Mouse (Mus musculus): ENCODE data around the gene 1700069L16Rik.
A peak's percentile ranks its signal among the peaks of the same experiment; 100 is the strongest.

Gene 1700069L16Rik

DNA sequence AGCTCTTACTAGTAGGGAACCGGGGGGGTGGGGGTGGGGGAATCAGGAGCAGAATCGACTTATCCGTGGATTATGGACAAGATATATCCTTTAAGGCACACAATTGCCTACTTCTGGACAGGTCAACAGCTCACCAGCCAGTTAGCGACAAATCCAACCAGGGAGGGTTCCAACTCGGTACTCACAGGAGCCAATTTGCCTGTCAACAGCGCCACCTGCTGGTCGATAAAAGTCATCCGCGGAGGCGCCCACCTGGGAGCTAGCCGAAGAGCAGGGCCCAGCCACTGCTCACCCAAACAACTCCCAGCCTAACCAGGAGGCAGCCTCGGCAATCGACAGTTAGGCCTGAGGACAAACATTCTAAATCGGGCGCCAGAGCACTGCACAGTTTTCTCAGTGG lies at the start of gene 1700069L16Rik:
Gene 1700069L16Rik (minus strand): TSS at position 327 of the 400 bp plus-strand sequence.
- TF ChIP-seq GATA4 (IDR thresholded peaks at IDR 0.05; ENCODE audit: insufficient replicate concordance, low read length): no peak

DNA sequence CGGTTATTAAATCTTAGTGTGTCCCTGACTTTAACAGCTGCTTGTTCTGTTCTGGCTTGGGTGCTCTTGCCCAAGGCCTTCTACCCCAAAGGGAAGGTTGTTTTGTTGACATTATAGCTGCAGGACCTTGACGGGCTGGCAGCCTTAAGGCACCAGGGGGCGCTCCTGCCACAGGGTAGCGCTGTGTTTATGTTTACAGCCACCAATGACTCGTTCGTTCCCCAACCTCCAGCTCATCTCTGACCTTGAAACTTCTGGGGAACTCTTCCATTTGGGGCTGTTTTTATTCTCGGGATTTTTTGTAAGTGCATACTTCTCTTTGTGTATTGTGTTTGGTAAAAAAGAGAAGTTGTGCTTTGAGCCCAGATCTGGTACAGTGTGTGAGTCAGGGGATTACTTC lies 49.1 kb upstream of the 1700069L16Rik start:
- no peak for TF ChIP-seq GATA4 (IDR thresholded peaks at IDR 0.05; ENCODE audit: insufficient replicate concordance, low read length)

DNA sequence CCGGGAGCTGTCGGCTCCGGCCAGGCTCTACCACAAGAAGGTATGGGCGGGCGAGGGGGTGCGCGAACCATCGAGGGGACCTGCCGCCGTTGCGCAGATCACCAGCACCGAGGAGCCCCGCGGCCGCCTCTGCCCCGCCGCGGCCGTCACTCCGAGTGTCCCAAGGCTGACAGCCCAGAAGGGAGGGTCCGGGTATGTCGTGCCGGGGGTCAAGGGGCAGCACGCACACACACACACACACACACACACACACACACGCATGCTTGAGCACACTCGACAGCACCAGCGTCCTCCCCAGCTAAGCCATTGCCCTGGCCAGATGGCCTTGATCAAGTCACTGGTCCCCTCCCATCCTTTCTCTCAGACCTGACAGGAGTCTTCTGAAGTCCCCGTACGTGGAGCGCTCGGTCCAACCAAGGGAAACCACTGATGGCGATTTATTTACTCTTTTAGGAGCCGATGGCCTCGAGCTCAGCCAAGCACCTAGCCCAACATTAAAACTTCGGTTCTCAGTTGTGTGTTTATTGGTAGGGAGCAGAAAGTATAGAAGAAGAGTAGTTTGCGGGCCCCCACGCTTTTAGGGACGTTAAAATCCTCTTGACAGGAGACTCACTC lies 48.4 kb upstream of the 1700069L16Rik start:
- no peak for TF ChIP-seq GATA4 (IDR thresholded peaks at IDR 0.05; ENCODE audit: insufficient replicate concordance, low read length)

DNA sequence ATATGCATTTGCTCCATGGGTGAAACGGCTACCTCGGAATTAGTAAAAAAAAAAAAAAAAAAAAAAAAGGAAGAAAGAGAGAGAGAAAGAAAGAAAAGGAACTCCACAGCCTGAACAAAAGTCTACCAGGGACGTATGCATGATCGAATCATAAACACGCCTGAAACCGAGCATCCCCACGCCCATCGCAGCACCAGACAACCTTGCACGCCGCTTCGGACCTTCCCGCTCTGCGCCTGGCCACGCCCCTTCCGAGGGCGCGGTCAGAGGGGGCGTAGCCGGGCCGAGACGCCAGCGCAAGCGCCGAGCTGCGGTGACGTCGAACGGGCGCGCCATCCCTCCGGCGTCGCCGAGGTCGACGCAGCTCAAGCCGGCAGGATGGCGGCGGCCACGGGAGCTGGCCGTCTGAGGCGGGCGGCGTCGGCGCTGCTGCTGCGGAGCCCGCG lies 47.9 kb upstream of the 1700069L16Rik start, which contains the start of the genes Sart3 and Iscu:
Gene Sart3 (minus strand): TSS at position 61 of the 446 bp plus-strand sequence.
Gene Iscu (plus strand): TSS at position 299 of the 446 bp plus-strand sequence.
- peak; percentile 14; the same call in 1 of the 2 replicates for TF ChIP-seq GATA4 (IDR thresholded peaks at IDR 0.05; ENCODE audit: insufficient replicate concordance, low read length)

DNA sequence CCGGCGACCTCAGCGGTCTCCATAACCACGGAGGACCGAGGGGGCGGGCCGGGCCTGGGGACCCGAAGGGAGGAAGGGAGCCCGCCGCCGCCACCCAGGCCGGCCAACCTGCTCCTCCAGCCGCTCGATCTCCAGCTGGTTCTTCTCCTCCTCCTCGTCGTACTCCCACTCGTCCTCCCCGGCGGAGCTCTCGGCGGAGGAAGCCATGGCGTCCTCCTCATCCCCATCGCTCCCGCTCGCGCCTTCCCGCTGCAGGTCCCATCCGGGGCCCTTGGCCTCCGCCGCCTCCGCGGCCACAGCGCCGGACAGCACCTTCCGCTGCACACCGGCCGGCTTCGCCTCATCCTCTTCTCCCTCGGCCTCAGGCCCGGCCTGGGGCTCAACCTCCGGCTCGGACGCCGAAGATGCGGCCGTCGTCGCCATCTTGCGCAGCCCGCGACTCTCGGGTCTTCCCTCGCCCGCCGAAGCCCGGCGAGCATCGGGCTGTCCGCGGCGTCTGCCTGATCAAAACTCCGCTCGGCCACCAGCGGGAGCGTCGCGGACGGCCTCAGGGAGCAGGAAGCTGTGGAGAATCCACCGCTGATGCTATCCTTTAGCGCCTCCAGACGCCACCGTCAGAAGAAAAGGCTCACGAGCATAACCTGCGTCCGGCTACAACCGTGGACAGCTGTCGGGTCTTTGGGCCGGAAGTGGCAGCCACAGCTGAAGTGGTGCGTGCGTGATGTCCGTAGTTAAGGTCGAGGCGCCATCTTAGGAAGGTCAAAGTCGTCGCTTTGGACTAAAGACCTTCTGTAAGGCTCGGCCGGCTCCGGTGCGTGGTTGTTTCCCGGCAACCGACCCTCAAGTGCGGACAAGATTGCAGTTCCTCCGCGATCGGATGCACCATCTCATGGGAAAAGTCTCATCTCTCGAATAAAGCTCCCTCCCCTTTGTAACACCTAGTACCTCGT lies 46.9 kb upstream of the 1700069L16Rik start:
- no peak for TF ChIP-seq GATA4 (IDR thresholded peaks at IDR 0.05; ENCODE audit: insufficient replicate concordance, low read length)

DNA sequence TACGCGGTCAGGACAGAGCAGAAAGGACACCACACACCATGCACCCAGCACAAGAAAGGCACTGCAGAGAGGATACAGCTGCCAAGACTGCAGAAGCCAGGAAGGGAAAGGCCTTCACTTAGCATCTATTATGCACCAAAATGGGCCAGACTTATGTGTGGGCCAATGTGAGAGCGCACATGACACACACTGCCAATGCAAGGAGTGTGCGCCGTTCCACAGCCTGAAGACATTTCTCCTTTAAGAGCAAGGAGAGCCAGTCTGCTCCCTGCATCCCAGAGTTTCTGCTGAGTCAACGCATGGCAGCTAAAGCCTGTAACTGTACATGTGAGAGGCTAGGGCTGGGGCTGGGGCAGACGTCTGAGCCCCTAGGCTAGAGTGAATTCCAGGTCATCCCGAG lies 44.2 kb upstream of the 1700069L16Rik start:
- no peak for TF ChIP-seq GATA4 (IDR thresholded peaks at IDR 0.05; ENCODE audit: insufficient replicate concordance, low read length)

DNA sequence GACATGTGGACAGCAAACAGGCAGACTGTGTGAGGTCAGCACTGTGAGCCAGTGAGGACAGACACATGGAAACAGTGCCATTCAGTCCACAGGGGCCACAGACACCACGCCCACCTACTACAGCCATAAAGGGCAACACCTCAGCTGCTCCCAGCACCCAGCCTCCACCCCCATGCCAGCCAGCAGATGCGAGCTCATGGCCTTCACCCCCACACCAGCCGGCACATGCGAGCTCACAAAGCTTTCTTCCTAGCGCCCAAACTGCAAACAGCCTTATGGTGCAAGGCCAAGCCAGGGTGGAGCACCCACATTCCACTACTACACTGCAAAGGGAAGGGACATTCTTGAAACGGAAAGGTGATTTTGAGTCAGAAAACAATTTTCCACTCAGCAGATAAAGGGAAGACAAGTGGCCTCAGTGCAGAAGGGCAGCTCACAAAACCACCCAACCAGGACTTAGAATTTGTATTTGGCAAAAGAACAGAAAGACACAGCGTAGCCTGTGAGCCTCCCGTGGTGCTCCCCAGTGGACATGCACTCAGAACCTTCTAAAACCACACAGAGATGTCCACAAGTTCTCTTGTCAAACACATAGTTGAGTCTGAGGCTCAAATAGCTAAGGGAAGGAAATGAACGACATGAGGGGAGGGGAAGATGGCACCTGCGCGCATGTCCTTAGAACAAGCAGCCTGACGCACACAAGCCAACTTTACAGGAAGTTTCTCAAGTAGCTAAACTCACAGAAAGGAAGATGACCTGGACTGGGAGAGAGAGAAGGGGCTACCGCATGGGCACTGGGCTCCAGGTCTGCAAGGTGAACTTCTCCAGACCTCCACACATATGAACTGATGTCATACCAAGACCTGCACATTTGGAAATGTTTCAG lies 41.3 kb upstream of the 1700069L16Rik start:
- TF ChIP-seq GATA4 (IDR thresholded peaks at IDR 0.05; ENCODE audit: insufficient replicate concordance, low read length): no peak

DNA sequence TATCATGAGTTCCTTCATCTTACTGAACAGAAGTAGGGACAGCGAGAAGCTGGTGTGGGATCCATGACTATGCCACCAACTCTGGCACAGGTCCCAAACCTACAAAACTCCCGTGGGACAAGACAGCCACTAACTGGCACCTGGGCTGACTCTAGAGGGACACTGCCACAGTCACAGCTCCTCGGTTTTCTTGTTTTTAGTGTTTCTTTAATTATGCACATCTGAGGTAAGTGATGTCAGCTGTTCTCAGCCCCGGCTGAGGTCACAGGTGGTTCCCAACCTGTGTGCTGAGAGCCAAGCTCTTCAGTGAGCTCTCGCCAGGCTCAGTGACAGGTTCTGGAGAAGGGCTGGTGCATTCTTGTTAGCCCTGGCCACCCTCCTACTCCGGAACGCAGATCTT lies 39.9 kb upstream of the 1700069L16Rik start:
- TF ChIP-seq GATA4 (IDR thresholded peaks at IDR 0.05; ENCODE audit: insufficient replicate concordance, low read length): no peak

DNA sequence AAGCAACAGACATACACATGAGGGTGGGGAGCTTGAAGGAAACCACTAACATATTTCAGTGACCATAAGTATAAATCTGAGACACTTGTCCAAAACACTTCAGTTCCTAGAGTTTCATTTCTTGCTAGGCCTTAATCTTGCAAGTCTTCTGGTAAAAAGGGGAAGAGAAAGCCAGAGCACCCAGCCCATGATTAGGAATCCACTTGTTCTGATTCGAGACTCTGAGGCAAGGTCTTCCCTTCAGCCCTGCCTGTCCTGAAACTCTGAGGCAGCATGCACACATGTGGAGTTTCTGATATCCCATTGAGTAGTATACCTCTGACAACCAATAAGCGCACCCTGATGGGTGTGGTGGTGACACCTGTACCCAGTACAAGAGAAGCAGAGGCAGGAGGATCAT lies 37.0 kb upstream of the 1700069L16Rik start:
- no peak for TF ChIP-seq GATA4 (IDR thresholded peaks at IDR 0.05; ENCODE audit: insufficient replicate concordance, low read length)

DNA sequence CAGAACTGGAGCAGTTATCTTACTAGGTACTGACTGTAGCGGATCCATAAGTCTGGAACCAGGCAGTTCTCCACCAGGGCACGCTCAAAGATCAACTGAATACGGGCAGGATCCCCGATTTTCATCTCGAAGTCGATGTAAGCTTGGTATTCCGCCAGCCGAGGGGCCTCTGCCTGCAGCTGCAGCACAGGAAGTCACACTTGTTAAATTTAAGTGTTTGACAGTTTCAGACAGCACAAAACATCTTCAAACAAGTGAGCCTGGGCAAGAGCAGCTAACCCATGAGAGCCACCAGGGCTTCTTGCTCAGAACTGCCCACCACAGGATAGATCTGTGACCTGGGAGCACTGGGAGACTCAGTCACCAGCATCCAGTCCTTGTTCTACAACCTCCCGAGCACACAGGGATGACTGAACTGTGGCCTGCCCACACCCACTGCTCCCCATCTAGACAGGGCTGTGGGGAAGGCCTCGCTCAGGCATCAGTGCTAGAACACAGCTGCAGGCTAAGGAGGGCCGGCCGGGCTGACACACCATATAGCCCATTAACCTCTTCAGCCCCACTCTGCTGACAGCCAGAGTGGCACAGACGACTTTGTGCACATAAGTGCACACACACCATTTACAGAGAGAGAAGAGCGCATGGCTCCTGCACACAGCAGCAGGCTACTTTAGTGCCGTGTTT lies 30.9 kb upstream of the 1700069L16Rik start:
- TF ChIP-seq GATA4 (IDR thresholded peaks at IDR 0.05; ENCODE audit: insufficient replicate concordance, low read length): no peak

DNA sequence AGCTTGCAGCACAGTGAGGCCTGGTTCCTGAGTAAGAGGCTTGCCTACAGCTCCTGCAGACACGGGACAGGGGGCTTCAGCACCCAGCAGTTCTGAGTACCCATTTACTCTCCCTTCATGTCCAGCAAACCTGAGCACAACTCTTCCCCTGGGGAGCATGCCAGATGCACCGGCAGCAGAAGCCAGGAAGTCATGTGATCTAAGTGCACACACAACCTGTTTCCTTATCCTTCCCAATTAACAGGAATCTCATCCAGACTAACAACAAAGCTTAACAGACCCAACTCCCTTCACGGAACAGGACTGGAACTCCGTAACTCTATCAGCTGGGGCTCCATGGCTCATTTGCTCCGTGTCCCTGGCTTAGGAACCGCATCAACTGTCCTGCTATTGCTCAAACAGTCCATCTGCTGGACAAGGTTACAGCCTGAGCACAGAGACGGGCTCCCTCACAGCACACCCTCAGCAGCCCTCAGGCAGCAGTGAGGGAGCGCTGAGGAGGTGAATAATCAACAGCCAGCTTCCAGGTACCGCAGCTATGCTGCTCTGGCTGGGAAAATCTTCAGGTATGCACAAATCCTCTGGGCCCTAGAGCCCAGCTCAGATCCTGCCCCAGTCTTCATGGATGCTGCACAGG lies 27.1 kb upstream of the 1700069L16Rik start:
- no peak for TF ChIP-seq GATA4 (IDR thresholded peaks at IDR 0.05; ENCODE audit: insufficient replicate concordance, low read length)

DNA sequence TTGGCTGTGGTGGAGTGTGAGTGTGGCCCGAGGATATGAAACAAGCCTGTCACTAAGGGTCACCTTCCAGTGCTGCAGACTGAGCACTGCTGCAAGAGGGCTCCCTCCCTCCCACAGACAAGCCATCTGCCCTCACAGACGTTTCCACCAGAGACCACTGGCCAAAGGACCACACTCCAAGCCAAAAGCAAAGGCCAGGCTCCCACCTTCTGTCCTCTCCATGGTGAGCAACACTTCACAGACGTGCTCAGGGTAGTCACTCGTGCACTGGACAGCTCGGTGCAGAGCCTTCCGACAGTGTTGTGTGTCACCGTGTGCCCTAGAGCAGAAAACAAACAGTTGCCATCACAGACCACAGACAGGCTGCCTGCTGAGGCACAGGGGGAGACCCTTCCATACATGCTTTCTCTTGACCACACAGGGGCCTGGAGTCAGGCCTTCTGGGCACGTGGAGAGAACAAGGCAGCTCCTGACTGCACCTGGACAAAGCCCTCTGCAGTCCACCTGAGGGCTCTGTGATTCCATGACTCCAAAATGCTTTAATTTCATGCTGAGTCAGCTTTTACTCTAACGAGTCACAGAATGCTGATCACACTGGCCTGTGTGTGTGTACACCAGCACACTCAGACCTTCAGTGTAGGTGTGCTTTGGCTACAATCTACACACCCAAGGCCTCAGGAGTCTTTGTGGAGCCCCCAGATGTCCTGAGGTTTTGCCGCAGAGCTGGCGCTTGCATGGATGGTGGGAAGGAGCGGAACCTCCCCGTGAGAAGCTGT lies 24.2 kb upstream of the 1700069L16Rik start:
- TF ChIP-seq GATA4 (IDR thresholded peaks at IDR 0.05; ENCODE audit: insufficient replicate concordance, low read length): no peak

DNA sequence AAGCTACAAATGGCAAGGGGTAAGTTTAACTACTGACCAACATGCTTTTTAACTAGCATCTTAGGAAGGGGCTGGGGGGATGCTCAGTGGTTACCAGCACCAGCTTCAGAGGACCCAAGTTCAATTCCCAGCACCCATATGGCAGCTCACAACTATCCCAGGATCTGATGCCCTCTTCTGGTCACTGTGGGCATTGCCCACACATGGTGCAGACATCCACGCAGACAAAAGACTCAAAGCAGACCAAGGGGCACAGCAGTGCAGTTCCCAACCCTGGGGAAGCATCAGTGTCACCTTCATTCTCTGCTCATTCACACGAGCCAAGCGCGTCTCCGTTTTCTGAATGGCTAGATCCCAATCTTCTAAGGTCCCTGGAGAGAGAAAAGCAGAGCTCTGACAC lies 23.1 kb upstream of the 1700069L16Rik start:
- no peak for TF ChIP-seq GATA4 (IDR thresholded peaks at IDR 0.05; ENCODE audit: insufficient replicate concordance, low read length)
